Mouse (Mus musculus) CH12.LX (cell line): ENCODE data around the gene Ctnna2. TPM values are rescaled to one million over a fixed set of nuclear protein-coding genes. Genes with fewer than 3 reads are reported as not detected.

ENCODE experiments used
- DNase-seq: peaks from one replicate; pipeline ENCODE4 v3.0.0-alpha.2; 2013; ENCODE audit errors: extremely low read depth
- H3K27ac ChIP-seq: 2 replicates; pipeline ENCODE4 v1.5.1; 2012; ENCODE audit warnings: low read depth, mild to moderate bottlenecking, control low read depth, moderate library complexity; ENCODE audit not compliant: insufficient read depth
- H3K27me3 ChIP-seq: replicated peaks from 2 replicates; pipeline ENCODE3; 2012; ENCODE audit warnings: inconsistent platforms
- H3K36me3 ChIP-seq, 2 experiments: replicated peaks in 1 of 2; 2 replicates each; pipeline versions ENCODE3 to v1.6.1; 2012; ENCODE audit warnings: inconsistent platforms in 1 of 2, low read length in 1 of 2, mild to moderate bottlenecking in 1 of 2, mixed read lengths in 1 of 2, moderate library complexity in 1 of 2; ENCODE audit not compliant: control insufficient read depth in 1 of 2, insufficient read depth in 1 of 2
- H3K4me1 ChIP-seq, 2 experiments: 2 replicates each; pipeline ENCODE4 v1.6.1; 2012; ENCODE audit warnings: inconsistent platforms in 1 of 2, moderate library complexity in 1 of 2; ENCODE audit not compliant: insufficient read depth in 2 of 2, control insufficient read depth in 1 of 2
- H3K4me2 ChIP-seq: 2 replicates; pipeline ENCODE4 v1.6.1; 2012; ENCODE audit warnings: low read depth, mild to moderate bottlenecking, control low read depth; ENCODE audit not compliant: poor library complexity, insufficient read depth, severe bottlenecking
- H3K4me3 ChIP-seq, 3 experiments: fragments of 150-350 bp in 1 of 3; sonication (generic) in 1 of 3; replicated peaks in 1 of 3; 2 replicates each; pipeline versions ENCODE3 to v1.5.1; 2011 to 2012; ENCODE audit warnings: low read depth in 2 of 3, low read length in 2 of 3, mild to moderate bottlenecking in 2 of 3, moderate library complexity in 2 of 3, control low read depth in 1 of 3, improper control_type of control experiment in 1 of 3, inconsistent platforms in 1 of 3, mixed read lengths in 1 of 3; ENCODE audit not compliant: poor library complexity in 1 of 3
- H3K79me2 ChIP-seq: replicated peaks from 2 replicates; pipeline ENCODE4 v1.6.1; 2012; ENCODE audit warnings: mild to moderate bottlenecking, moderate library complexity; ENCODE audit not compliant: control insufficient read depth, poor library complexity, insufficient read depth, severe bottlenecking; ENCODE audit errors: extremely low read depth
- H3K9ac ChIP-seq: 2 replicates; pipeline ENCODE4 v1.6.1; 2012; ENCODE audit warnings: low read depth, mild to moderate bottlenecking, control low read depth, moderate library complexity; ENCODE audit not compliant: insufficient read depth
- H3K9me3 ChIP-seq: replicated peaks from 2 replicates; pipeline ENCODE3; 2012; ENCODE audit warnings: low read length, inconsistent platforms, mixed read lengths
- BHLHE40 ChIP-seq: IDR thresholded peaks from 2 replicates; pipeline ENCODE4 v1.6.1; 2011; ENCODE audit warnings: mild to moderate bottlenecking, low read depth, low read length, improper control_type of control experiment
- CHD1 ChIP-seq: IDR thresholded peaks from 2 replicates; pipeline ENCODE4 v1.6.1; 2012; ENCODE audit warnings: low read depth, low read length, improper control_type of control experiment, inconsistent platforms
- CHD2 ChIP-seq: IDR thresholded peaks from 2 replicates; pipeline ENCODE4 v1.6.1; 2011; ENCODE audit warnings: low read length, improper control_type of control experiment
- CTCF ChIP-seq, 2 experiments: IDR thresholded peaks in 1 of 2; conservative IDR thresholded peaks in 1 of 2; 2 replicates each; pipeline ENCODE4 v1.5.1; 2011 to 2012; ENCODE audit warnings: low read depth in 2 of 2, low read length in 2 of 2, improper control_type of control experiment in 1 of 2, inconsistent platforms in 1 of 2, mild to moderate bottlenecking in 1 of 2, moderate library complexity in 1 of 2
- E2F4 ChIP-seq: IDR thresholded peaks from 2 replicates; pipeline ENCODE4 v1.6.1; 2011; ENCODE audit warnings: low read depth, low read length, improper control_type of control experiment; ENCODE audit not compliant: insufficient replicate concordance
- EP300 ChIP-seq: IDR thresholded peaks from 2 replicates; pipeline ENCODE4 v1.6.1; 2011; ENCODE audit warnings: low read length, improper control_type of control experiment
- ETS1 ChIP-seq: conservative IDR thresholded peaks from 2 replicates; pipeline ENCODE4 v1.6.1; 2012; ENCODE audit warnings: low read depth, mild to moderate bottlenecking, inconsistent platforms, low read length, improper control_type of control experiment, moderate library complexity
- GABPA ChIP-seq: IDR thresholded peaks from 2 replicates; pipeline ENCODE4 v1.6.1; 2012; ENCODE audit warnings: low read depth, low read length, improper control_type of control experiment, inconsistent platforms; ENCODE audit not compliant: insufficient replicate concordance
- JUN ChIP-seq: IDR thresholded peaks from 2 replicates; pipeline ENCODE4 v1.6.1; 2011; ENCODE audit warnings: low read depth, mild to moderate bottlenecking, low read length, improper control_type of control experiment, moderate library complexity; ENCODE audit not compliant: insufficient read depth
- JUND ChIP-seq: conservative IDR thresholded peaks from 2 replicates; pipeline ENCODE4 v1.6.1; 2011; ENCODE audit warnings: low read depth, low read length, improper control_type of control experiment
- KAT2A ChIP-seq: IDR thresholded peaks from 2 replicates; pipeline ENCODE4 v1.6.1; 2012; ENCODE audit warnings: low read length, improper control_type of control experiment, inconsistent platforms; ENCODE audit not compliant: insufficient replicate concordance
- MAZ ChIP-seq: IDR thresholded peaks from 2 replicates; pipeline ENCODE4 v1.6.1; 2012; ENCODE audit warnings: low read depth, mild to moderate bottlenecking, inconsistent platforms, low read length, improper control_type of control experiment, moderate library complexity
- MEF2A ChIP-seq: IDR thresholded peaks from 2 replicates; pipeline ENCODE4 v1.6.1; 2014; ENCODE audit warnings: low read depth, mild to moderate bottlenecking, inconsistent platforms, low read length, improper control_type of control experiment, borderline replicate concordance
- MXI1 ChIP-seq: IDR thresholded peaks from 2 replicates; pipeline ENCODE4 v1.6.1; 2011; ENCODE audit warnings: mild to moderate bottlenecking, low read depth, low read length, improper control_type of control experiment
- MYC ChIP-seq: IDR thresholded peaks from 2 replicates; pipeline ENCODE4 v1.6.1; 2011; ENCODE audit warnings: low read depth, mild to moderate bottlenecking, improper control_type of control experiment, low read length
- NELFE ChIP-seq: IDR thresholded peaks from 2 replicates; pipeline ENCODE4 v1.6.1; 2011; ENCODE audit warnings: low read depth, low read length, improper control_type of control experiment
- NRF1 ChIP-seq: IDR thresholded peaks from 2 replicates; pipeline ENCODE4 v1.6.1; 2014; ENCODE audit warnings: low read depth, mild to moderate bottlenecking, inconsistent platforms, low read length, improper control_type of control experiment, moderate library complexity
- PAX5 ChIP-seq: IDR thresholded peaks from 2 replicates; pipeline ENCODE4 v1.6.1; 2012; ENCODE audit warnings: low read length, inconsistent platforms, mixed read lengths
- POLR2AphosphoS2 ChIP-seq: IDR thresholded peaks from 2 replicates; pipeline ENCODE4 v1.6.1; 2011; ENCODE audit warnings: low read depth, low read length, improper control_type of control experiment
- RAD21 ChIP-seq: IDR thresholded peaks from 2 replicates; pipeline ENCODE4 v1.6.1; 2011; ENCODE audit warnings: low read depth, mild to moderate bottlenecking, low read length, improper control_type of control experiment, moderate library complexity
- SIN3A ChIP-seq: IDR thresholded peaks from 2 replicates; pipeline ENCODE4 v1.6.1; 2012; ENCODE audit warnings: low read length, improper control_type of control experiment, inconsistent platforms
- TBP ChIP-seq: conservative IDR thresholded peaks from 2 replicates; pipeline ENCODE4 v1.6.1; 2011; ENCODE audit warnings: low read depth, low read length, improper control_type of control experiment
- UBTF ChIP-seq: IDR thresholded peaks from 2 replicates; pipeline ENCODE4 v1.6.1; 2012; ENCODE audit warnings: low read depth, mild to moderate bottlenecking, inconsistent platforms, low read length, improper control_type of control experiment, moderate library complexity
- USF1 ChIP-seq: IDR thresholded peaks from 2 replicates; pipeline ENCODE4 v1.6.1; 2014; ENCODE audit warnings: low read depth, mild to moderate bottlenecking, inconsistent platforms, low read length, improper control_type of control experiment
- USF2 ChIP-seq: conservative IDR thresholded peaks from 2 replicates; pipeline ENCODE4 v1.6.1; 2011; ENCODE audit warnings: low read depth, low read length, improper control_type of control experiment
- ZC3H11A ChIP-seq: IDR thresholded peaks from 2 replicates; pipeline ENCODE4 v1.6.1; 2012; ENCODE audit warnings: low read depth, mild to moderate bottlenecking, inconsistent platforms, low read length, improper control_type of control experiment
- ZMIZ1 ChIP-seq: IDR thresholded peaks from 2 replicates; pipeline ENCODE4 v1.6.1; 2012; ENCODE audit warnings: low read depth, mild to moderate bottlenecking, inconsistent platforms, low read length, improper control_type of control experiment
- dilution Hi-C: fragments of 300-500 bp; cut with MboI; formaldehyde crosslinking; loops from 2 replicates; pipeline ENCODE4 v1.14.3; 2020; ENCODE audit warnings: low sequenced_read_pairs; ENCODE audit not compliant: extremely low pct_unique_long_range_greater_than_20kb, extremely low pct_ligation_motif_present
- in situ Hi-C: fragments of 300-500 bp; cut with MboI; formaldehyde crosslinking; loops from 3 replicates; pipeline ENCODE4 v1.14.3; 2019; ENCODE audit warnings: low sequenced_read_pairs, low pct_ligation_motif_present, low pct_unique_long_range_greater_than_20kb, mixed read lengths
- polyA plus RNA-seq: library from polyadenylated mRNA; unstranded; fragments of >175 nt; gene quantifications from 2 replicates; pipeline ENCODE4 v1.2.1, GENCODE M21; 2012; ENCODE audit warnings: low read depth; ENCODE audit not compliant: insufficient read length
- total RNA-seq, 2 experiments: library from RNA; depleted of rRNA; stranded (reverse); fragments of 300-350 nt in 1 of 2; fragments of >200 nt in 1 of 2; gene quantifications; 2 replicates each; pipeline ENCODE4 v1.2.3; 2012 to 2014

The Ctnna2 gene
- total and polyA plus RNA-seq, 3 experiments, result not detected

DNA sequence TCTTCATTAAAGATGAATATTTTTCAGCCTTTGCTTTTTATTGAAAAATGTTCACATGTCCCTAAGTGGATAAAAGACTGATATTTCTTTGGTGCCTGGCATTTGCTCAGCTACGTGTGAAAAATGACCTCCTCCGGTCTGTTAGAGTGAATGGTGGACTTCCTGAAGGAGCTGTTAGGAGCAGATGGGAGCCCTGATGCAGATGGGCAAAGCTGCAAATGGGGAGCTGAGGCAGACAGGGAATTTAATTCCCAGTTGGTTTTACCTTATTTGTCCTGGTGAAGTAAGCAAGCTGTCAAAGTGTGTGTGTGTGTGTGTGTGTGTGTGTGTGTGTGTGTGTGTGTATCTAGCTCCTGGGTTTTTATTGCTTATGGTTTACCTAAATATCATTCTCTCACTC lies 966.3 kb downstream of the Ctnna2 start:
- H3K4me3 ChIP-seq, result no peak overlapping the region
- no peaks in the 10 kb centered on the region for H3K4me1 ChIP-seq
- H3K27ac ChIP-seq, result no peak overlapping the region
- H3K79me2 ChIP-seq, result no peaks in the 10 kb centered on the region
- dilution Hi-C loops (no loop called here), in situ Hi-C loops (no loop called here)
- TF ChIP-seq JUN (no peak), ZMIZ1 (no peak), JUND (no peak), TBP (no peak), NRF1 (no peak), USF1 (no peak), PAX5 (no peak), RAD21 (no peak), MYC (no peak), MXI1 (no peak), UBTF (no peak), POLR2AphosphoS2 (no peak), USF2 (no peak), E2F4 (no peak), BHLHE40 (no peak), NELFE (no peak), CHD2 (no peak), ETS1 (no peak), KAT2A (no peak)
- H3K9ac ChIP-seq, result no peak overlapping the region
- no peak for DNase-seq
- peaks cover 42% of the 10 kb centered on the region for H3K9me3 ChIP-seq
- no peaks in the 10 kb centered on the region for H3K36me3 ChIP-seq
- no peaks in the 10 kb centered on the region for H3K27me3 ChIP-seq
- no peak overlapping the region for H3K4me2 ChIP-seq

DNA sequence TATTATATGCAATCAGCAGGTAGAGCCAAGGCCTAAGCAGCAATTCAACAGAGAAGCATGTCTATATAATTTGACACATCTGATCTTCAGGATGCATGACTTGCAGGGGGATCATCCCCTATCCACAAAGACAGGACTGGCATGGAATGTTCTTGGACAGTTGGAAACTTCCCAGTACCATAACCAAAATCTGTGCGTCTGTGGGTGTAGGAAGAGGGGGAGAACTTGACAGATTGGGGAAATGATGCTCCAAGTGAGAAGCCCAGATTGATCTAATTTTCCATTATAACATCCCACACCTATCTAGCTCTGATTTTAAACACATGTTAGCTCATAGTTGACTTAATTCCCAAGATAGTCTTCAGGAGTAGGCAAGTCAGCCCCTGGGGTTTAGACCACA lies 968.5 kb downstream of the Ctnna2 start:
- H3K4me2 ChIP-seq, result no peak overlapping the region
- H3K27me3 ChIP-seq, result no peaks in the 10 kb centered on the region
- in situ Hi-C loops (no loop called here), dilution Hi-C loops (no loop called here)
- no peaks in the 10 kb centered on the region for H3K36me3 ChIP-seq
- H3K4me1 ChIP-seq, result no peaks in the 10 kb centered on the region
- H3K9me3 ChIP-seq, result peaks cover 50% of the 10 kb centered on the region
- H3K9ac ChIP-seq, result no peak overlapping the region
- H3K4me3 ChIP-seq, result no peak overlapping the region
- no peak overlapping the region for H3K27ac ChIP-seq
- no peak for TF ChIP-seq ZC3H11A
- no peak for TF ChIP-seq USF2
- no peak for TF ChIP-seq CHD1
- no peak for TF ChIP-seq EP300
- TF ChIP-seq GABPA, result no peak
- no peak for TF ChIP-seq RAD21
- TF ChIP-seq MEF2A, result no peak
- TF ChIP-seq MAZ, result no peak
- no peak for TF ChIP-seq SIN3A
- no peak for TF ChIP-seq CTCF (conservative IDR thresholded peaks at IDR 0.05 in 1 of 2, IDR thresholded peaks at IDR 0.05 in 1 of 2; ENCODE audit: low read depth in 2 of 2, low read length in 2 of 2)
- H3K79me2 ChIP-seq, result no peaks in the 10 kb centered on the region
- no peak for DNase-seq
